Mouse (Mus musculus): ENCODE data around the gene Gm20422.

Gene Gm20422

DNA sequence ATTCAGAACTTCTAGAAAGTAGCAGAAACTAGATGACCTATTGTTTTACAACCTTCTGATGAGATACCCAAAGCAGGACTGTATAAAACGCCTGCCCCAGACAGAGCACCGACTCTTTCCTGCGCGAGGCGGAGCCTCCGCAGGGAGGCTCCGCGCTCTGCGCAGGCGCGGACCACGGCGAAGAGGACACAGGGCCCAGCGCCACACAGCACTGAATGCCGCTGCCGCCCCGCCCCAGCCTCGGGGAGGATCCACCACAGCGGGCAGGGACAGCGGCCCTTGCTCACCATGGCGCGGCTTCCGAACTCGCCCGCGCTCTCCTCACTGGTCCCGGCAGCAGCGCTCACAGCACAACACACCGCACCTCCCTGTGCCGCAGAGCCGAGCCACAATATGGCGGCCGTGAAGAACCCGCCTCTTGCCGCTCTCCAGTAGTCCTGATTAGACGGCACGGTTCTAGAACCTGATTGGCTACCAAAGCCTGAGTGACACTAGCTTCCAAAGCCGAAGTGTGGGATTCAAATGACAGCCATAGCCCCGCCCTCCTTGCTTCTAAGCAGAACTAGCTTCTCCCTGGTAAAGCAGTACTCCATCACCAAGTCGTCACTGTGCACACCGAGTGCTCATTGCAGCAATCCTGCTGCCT lies at the start of gene Gm20422:
Gm20422 (minus strand) TSS at position 384 of the 646 bp plus-strand sequence.
- CTCF ChIA-PET = interaction anchor here (0.6 kb wide), 1 partner anchor 34 kb away, joined by 3 read pairs; no protein-coding TSS in a partner anchor

GRCm38 (mm10) chr8:69822386-69823191 lies 47.9 kb upstream of the Gm20422 start, which contains the start of gene Lpar2:
Gene Lpar2, plus strand, starts transcription at chr8:69822429.
- CTCF ChIA-PET = no interaction called here

GRCm38 (mm10) chr8:69821971-69822385 lies 47.3 kb upstream of the Gm20422 start:
- CTCF ChIA-PET = no interaction called here

DNA sequence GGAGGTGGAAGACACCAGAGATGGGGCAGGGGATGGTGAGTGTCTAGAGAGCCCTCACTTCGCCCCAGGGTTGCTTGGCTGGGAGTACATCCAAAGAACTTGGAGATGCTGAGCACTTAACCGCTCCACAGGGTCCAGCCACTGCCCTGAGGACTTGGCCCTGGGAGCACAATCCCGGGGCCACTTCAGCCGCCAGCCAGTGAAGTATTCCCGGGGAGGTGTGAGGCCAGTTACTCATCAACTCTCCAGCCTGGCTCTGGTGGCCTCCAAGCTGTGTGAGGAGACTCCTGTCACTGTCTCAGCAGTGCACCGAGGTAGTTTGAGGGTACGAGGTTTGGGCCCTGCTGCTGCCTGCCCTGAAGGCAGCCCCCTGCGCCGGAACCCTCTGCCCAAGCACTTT lies 45.8 kb upstream of the Gm20422 start:
- CTCF ChIA-PET = interaction anchor here (0.5 kb wide), 1 partner anchor 683 kb away, joined by 7 read pairs; no protein-coding TSS in a partner anchor

DNA sequence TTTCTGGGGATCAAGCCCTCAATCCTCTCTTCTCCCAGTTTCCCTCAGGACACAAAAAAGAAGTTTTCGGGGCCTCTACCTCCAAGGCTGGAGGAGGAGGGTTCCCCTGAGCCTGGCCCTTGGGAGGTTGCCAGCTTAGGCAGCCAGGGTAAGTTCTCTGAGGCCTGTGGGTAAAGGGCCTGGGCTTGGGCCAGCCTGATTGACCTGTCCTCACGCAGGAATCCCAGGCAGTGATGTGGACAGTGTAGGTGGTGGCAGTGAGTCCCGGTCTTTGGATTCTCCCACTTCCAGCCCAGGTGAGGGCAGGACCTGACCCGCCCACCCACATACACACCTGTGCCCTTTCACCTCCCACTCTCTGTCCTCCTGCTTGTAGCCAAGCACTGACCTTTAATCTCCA lies 40.7 kb upstream of the Gm20422 start:
- CTCF ChIA-PET = no interaction called here

- CTCF ChIA-PET = no interaction called here
Observed at GRCm38 (mm10) chr8:69814881-69815280, 40.2 kb upstream of the Gm20422 start.

GRCm38 (mm10) chr8:69809820-69810219 lies 35.1 kb upstream of the Gm20422 start:
- CTCF ChIA-PET = interaction anchor here (0.5 to 1.2 kb wide), 3 partner anchors 52 to 95 kb away, joined by 3 read pairs; no protein-coding TSS in a partner anchor

DNA sequence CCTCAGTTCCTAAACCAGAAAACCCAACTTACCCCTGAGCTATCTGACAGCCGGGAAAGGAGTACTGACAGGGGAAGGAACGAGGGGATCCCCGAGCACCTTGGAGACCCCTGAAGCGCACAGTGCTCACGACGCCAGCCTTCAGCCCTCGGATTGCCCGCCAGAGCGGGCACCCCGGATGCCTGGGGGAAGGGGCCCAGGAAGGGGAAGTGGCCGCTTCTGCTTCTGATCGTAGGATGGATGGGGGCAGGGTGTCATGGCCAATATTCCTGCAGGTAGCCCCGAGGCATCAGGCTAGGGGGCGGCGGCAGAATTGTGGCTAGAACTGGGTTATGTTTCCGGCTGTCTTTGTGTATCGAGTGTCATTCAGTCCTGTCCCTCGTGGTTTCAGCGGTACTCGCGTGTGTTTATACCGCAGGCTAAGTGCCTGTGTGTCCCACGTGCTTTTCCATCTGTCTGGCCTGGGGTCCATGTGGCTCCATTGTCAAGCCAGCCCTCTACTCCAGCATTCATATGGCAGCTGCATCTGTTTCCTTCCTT lies 34.2 kb upstream of the Gm20422 start:
- CTCF ChIA-PET = interaction anchor here (0.6 to 1.2 kb wide), 3 partner anchors 10 to 94 kb away, joined by 3 read pairs; partner anchors contain the start of gene Gm20422

DNA sequence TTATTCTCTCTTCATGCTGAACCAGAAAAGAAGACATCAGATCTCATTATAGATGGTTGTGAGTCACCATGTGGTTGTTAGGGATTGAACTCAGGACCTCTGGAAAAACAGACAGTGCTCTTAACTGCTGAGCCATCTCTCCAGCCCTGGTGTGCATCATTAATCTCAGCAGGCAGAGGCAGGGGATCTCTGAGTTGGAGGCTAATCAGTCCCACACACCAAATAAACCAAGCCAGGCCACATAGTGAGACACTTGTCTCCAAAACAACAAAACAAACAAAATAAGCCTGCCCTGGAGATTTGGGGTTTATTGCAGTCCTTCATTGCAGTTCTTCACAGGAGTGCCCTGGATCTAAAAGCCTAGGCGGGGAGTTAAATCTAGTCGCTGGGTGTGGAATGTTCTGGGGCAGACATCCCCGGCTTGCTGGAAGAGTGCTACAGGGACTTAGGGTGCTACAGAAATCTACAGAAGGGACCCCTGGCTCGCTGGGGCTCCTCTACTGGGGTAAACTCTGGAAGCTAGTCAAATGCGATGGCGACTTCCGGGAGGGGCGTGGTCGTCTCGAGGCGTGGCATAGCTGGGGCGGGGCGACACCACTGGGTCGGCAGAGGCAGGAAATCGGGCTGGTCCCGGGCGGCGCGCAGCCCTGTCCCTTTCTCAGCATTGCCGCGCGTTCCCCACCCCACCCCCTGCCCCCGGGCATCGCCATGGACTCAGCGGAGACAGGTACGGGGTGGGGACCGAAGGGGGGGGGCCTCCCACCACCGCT lies 33.6 kb upstream of the Gm20422 start, which contains the start of gene Gmip:
Gmip (plus strand) TSS at position 586 of the 770 bp plus-strand sequence.
- CTCF ChIA-PET = interaction anchor here (0.6 to 1.2 kb wide), 3 partner anchors 11 to 93 kb away, joined by 3 read pairs; partner anchors contain the start of gene Gm20422

DNA sequence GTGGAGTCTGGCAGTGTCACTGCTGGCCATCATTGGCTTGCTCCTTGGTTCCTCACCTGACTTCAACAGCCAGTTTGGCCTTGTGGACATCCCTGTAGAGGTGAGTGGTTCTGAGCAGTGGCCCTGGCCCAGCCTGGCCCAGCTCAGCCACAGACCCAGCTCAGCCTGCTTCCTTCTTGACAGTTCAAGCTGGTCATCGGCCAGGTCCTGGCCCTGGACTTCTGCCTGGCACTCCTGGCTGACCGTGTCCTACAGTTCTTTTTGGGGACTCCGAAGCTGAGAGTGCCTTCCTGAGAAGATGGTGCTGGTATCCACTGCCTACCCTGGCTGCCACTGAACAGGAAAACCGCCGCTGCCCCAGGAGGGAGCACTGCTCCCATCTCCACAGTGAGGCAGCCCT lies 32.5 kb upstream of the Gm20422 start:
- CTCF ChIA-PET = no interaction called here

GRCm38 (mm10) chr8:69805491-69805890 lies 30.8 kb upstream of the Gm20422 start:
- CTCF ChIA-PET = no interaction called here

GRCm38 (mm10) chr8:69805086-69805485 lies 30.4 kb upstream of the Gm20422 start:
- CTCF ChIA-PET = no interaction called here

DNA sequence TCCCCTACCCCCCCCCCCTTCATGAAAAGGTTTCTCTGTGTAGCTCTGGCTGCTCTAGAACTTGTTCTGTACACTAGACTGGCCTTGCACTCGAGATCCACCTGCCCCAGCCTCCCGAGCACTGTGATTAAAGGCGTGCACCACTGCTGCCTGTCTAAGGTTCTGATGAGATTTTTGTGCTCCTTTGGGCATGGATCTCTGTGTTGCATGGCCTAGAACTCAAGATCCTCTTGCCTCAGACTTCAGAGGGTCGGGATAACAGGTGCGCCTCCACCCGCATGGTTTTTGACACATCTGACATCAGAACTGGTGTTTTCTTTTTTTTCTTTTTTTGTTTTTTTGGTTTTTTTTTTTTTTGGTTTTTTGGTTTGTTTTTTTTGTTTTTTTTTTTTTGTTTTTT lies 29.9 kb upstream of the Gm20422 start:
- CTCF ChIA-PET = no interaction called here

- CTCF ChIA-PET = no interaction called here
Observed at GRCm38 (mm10) chr8:69803366-69803765, 28.7 kb upstream of the Gm20422 start.

GRCm38 (mm10) chr8:69802216-69802615 lies 27.5 kb upstream of the Gm20422 start:
- CTCF ChIA-PET = no interaction called here

GRCm38 (mm10) chr8:69801796-69802195 lies 27.1 kb upstream of the Gm20422 start:
- CTCF ChIA-PET = no interaction called here

- CTCF ChIA-PET = no interaction called here
Observed at GRCm38 (mm10) chr8:69799946-69800345, 25.3 kb upstream of the Gm20422 start.

DNA sequence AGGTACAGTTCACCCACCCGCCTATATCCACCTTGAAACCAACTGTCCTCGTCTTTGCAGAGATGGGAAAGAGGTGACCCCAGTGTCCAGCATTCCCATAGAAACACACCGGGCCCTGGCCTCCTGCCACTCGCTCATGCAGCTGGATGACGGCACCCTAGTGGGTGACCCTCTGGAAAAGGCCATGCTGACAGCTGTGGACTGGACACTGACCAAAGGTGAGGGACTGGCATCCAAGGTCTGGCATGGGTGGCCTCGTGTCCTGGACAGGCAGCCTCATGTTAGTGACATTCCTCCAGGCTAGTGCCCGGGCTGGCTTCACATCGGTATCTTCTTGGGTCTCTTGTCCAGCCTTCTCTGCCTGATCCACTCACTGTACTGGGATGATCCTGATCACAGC lies 24.6 kb upstream of the Gm20422 start:
- CTCF ChIA-PET = no interaction called here

DNA sequence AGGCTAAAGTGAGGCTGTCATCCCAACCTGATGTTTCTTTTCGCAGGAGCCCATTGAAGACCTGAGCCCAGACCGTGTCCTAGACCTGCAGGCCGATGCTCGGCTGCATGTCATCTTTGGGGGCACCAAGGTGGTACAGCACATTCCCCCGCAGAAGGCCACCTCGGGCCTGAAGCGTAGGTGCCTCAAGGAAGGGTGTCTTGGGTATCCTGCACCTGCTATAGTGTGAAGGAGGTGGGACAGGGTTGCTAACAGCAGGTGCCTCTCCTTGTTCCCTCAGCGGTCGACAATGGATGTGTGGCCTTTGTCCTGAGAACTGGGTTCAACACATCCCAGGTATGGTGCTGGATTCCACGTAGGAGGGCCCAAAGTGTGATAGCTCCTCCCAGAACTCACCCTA lies 23.0 kb upstream of the Gm20422 start:
- CTCF ChIA-PET = no interaction called here

GRCm38 (mm10) chr8:69796721-69797345 lies 22.1 kb upstream of the Gm20422 start:
- CTCF ChIA-PET = interaction anchor here (0.6 kb wide), 1 partner anchor 47 kb away, joined by 3 read pairs; the partner anchor contains the start of gene Zfp963

DNA sequence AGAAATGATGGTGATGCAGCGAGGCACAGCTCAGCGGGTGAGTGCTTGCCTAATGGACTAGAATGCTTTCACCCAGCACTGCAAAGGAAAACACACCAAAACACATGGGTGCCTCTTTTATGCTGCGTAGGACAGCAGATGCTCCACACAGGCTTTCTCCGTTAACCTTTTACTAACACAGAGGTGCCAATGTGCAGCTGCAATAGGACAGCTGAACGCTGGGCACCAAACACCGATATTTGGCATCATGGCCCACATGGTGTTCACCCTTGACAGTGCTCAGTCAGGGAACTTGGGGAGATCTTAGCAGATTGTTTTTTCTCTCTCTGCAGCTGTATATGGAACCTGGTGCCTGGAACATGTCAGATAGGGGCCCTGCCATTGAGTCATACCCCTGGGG lies 20.2 kb upstream of the Gm20422 start:
- CTCF ChIA-PET = no interaction called here
